Comparison of ENCODE assay signal across 7 mouse cellular contexts in the genomic region with DNA sequence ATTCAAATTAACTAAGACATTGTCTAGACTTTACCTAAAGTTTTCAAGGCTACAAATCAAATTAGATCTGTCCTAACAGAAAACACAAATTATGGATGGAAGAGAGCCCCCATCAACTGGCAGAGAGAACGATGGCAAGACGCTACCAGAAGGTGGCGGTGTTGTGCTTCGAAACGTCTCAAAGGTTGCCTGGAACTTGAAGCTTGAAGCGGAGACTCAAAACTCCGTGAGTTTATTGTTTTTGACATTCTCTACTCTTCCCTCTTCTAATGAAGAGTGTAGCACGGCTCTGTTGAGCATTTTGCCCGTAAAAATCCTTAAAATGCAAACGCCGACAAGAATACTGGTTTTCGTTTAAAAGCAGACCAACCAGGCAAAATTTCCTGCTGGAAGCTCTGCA.
DNase-seq lines count a peak whose midpoint lies in the region; ATAC-seq lines count a peak whose summit lies in the region.

No protein-coding gene starts in this region.

- peaks cover 3% of the 10 kb centered on the region; the same call in 1 of the 2 replicates for H3K9me3 ChIP-seq in embryonic facial prominence, embryonic 13.5 days
- no peaks in the 10 kb centered on the region for H3K9me3 ChIP-seq in limb, embryonic 15.5 days

- 2% methylated on average over 12 of the region's 12 CpGs for WGBS in embryonic facial prominence, embryonic 13.5 days
- under 1% methylated on average over 12 of the region's 12 CpGs for WGBS in limb, embryonic 15.5 days

- H3K27ac ChIP-seq in embryonic facial prominence, embryonic 13.5 days: 0 out of 2 replicates have a peak overlapping the region, but pooled peaks have one; percentile 16
- no peak overlapping the region for H3K27ac ChIP-seq in limb, embryonic 15.5 days

- H3K4me1 ChIP-seq in embryonic facial prominence, embryonic 13.5 days: peaks cover 7% of the 10 kb centered on the region
- H3K4me1 ChIP-seq in limb, embryonic 15.5 days: 0 out of 2 replicates have a peak, but pooled peaks cover 7% of the 10 kb centered on the region

- H3K4me3 ChIP-seq in embryonic facial prominence, embryonic 13.5 days: peak overlapping the region; percentile 34
- H3K4me3 ChIP-seq in limb, embryonic 15.5 days: peak overlapping the region; percentile 37

- peak overlapping the region; percentile 62 for H3K4me2 ChIP-seq in embryonic facial prominence, embryonic 13.5 days
- peak overlapping the region; percentile 60 for H3K4me2 ChIP-seq in limb, embryonic 15.5 days

- peak; percentile 81 to 86 for DNase-seq in adrenal gland, postnatal 36 days
- peak; percentile 34 to 70 for DNase-seq in heart, adult 9 months (ENCODE audit: low spot score in 2 of 2)
- DNase-seq in kidney, adult 9 months: peak; percentile 84
- DNase-seq in monocyte, adult 2 months (ENCODE audit: low read depth in 1 of 2, low spot score in 2 of 2): peak; percentile 13 to 17
- DNase-seq in spleen, postnatal 36 days (ENCODE audit: low spot score in 2 of 2): peak; percentile 19 to 31

- no peaks in the 10 kb centered on the region for H3K27me3 ChIP-seq in embryonic facial prominence, embryonic 13.5 days
- H3K27me3 ChIP-seq in limb, embryonic 15.5 days: no peaks in the 10 kb centered on the region

- H3K36me3 ChIP-seq in embryonic facial prominence, embryonic 13.5 days: no peaks in the 10 kb centered on the region
- no peaks in the 10 kb centered on the region for H3K36me3 ChIP-seq in limb, embryonic 15.5 days

- ATAC-seq in embryonic facial prominence, embryonic 13.5 days (ENCODE audit: insufficient number of reproducible peaks, insufficient read depth, low FRiP score, low TSS enrichment, low read depth): no peak
- no peak for ATAC-seq in limb, embryonic 15.5 days (ENCODE audit: insufficient number of reproducible peaks, low FRiP score, low TSS enrichment, low read depth)

- H3K9ac ChIP-seq in embryonic facial prominence, embryonic 13.5 days: peak overlapping the region; percentile 51; the same call in 1 of the 2 replicates
- peak overlapping the region; percentile 39; the same call in 1 of the 2 replicates for H3K9ac ChIP-seq in limb, embryonic 15.5 days

Comparison
In these comparisons a context has a peak if more than half of its experiments do, and no peak if none do; other contexts are left out.
1. DNase-seq: peak in every context shown above with its lines; median percentile 84 in kidney, adult 9 months; 84 in adrenal gland, postnatal 36 days; 52 in heart, adult 9 months; 25 in spleen, postnatal 36 days; 15 in monocyte, adult 2 months.